Mouse (Mus musculus): ENCODE measurements around the gene Gas7.

Gas7 gene

DNA sequence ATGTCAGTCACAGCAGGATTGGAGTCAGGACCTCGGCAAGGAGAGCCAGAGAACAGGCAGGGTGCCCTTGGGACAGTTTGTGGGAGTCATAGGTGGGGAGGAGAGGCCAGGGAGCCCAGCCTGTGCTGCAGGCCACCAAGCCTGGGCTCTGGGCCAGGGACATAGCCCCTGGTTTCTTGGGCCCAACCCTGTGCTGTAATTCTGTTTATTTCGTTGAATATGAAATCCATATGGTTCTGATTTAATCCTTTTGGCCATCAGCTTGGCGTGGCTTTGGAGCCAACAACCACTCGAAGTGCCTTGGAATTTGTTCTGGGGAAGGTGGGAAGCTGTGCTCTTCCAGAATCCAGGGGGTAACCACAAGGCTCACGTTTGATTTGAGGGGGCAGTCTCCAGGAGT lies 113.6 kb downstream of the Gas7 start:
- DNase-seq (ENCODE audit: low read depth in 1 of 2, low spot score in 2 of 2), result no peak

DNA sequence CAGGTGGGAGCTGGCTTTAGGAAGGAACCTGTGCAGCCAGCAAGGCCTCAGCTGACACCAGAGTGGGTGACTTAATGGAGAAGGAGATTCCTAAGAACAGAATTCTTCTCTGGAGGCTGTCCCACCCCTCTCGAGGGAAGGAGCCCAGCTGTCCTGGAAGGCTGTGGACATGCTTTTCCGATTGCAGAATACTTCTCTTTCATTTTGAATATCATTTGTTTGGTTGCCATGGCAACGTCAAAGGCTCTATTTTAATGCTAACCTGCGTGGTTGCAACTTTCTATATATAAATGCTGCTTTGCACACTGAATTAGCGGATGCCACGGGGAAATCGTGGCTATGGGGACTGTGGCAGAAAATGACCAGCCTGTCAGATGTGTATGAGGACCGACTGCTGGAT lies 115.7 kb downstream of the Gas7 start:
- no peak for DNase-seq (ENCODE audit: low read depth in 1 of 2, low spot score in 2 of 2)

DNA sequence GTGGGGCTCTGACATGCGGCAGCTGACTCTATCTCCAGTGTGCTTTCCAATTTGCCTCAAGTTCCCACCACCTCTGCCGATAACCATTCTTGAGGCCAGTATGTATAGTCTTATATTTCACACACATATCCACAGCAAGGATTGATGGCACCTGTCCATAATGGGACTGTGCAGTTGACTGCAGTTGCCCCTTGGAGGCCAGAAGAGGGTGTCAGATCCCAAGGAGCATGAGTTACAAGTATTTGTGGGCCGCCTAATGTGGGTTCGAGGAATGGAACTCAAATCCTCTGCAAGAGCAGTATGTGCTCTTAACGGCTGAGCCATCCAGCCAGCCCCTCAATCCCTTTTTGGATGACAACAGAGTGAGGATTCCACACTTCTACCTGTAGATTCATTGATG lies 119.1 kb downstream of the Gas7 start:
- DNase-seq (ENCODE audit: low read depth in 1 of 2, low spot score in 2 of 2), result no peak

DNA sequence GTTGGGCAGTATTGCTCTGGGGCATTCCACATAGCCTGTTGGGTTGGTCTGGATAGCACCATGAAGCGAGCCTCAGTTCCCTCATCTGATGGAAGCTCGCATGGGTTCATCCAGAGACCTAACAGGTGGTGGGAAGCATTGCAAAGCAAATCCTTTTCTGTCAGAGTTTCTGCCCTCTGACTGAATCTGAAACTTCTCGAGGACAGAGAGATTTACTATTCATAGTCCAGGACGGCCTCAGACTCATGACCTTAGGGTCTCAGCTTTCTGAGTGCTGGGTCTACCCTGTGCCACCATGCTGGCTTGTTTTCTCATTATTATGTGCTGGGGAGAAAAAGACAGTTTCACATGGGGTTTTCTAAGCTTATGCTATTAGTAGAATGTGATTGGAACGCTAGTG lies 122.2 kb downstream of the Gas7 start:
- DNase-seq (ENCODE audit: low read depth in 1 of 2, low spot score in 2 of 2), result no peak

DNA sequence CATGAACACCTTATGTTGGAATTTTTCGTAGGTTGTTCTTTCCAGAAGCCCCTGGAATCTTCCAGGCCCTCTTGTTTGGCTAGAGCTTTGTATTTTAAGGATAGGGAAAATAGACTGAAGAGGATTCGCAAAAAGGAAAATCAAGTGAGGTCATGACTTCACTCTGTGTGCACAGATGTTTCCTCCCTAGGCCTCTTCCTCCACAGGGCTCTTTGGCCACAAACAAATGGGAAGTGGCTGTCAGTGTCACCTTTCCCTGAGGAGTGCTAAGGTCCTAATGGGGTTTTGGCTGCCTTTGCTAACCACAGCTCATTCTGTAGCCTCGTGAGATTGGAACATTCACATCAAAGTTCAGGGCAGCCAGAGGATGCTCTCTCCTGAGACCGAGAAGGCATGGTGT lies 122.8 kb downstream of the Gas7 start:
- no peak for DNase-seq (ENCODE audit: low read depth in 1 of 2, low spot score in 2 of 2)

DNA sequence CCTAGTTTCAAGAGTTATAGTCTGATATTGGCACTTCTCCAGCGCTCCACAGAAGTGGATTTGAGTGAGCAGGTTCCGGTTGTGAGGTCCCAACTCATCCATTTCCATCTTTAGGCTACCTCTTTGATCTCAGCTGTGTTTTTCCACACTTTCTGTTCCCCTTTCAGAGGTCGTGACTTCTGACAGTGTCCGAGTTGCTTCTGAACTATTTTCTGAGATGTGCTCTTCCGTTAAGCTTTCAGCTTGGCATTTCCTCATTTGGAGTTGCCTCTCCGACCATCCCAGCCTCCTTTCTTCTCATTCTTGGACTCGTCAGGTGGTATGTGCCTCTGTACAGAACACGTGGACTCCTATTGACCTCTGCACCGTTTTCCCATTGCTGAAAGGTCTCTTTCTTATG lies 123.9 kb downstream of the Gas7 start:
- peak; percentile 45 to 51 for DNase-seq (ENCODE audit: low read depth in 1 of 2, low spot score in 2 of 2)

DNA sequence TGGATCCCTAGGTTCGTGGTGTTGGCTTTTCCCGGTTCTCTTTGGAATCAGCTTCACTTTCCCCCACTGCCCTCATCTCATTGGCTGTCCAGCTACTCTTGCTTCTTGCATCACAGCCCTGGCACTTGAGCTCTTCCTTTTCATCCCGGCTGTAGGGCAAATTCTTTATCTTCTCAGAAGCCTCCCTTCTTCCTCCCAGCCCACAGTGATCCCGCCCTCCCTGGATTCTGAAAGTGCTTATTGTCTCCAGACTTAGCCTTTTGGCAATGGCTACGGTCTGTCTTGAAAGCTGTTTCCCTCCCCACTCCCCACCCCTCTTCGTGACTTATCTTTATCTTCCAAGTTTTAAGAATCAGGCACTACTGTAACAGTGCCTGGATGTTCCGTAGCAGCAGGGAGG lies 126.3 kb downstream of the Gas7 start:
- DNase-seq (ENCODE audit: low read depth in 1 of 2, low spot score in 2 of 2), result no peak

DNA sequence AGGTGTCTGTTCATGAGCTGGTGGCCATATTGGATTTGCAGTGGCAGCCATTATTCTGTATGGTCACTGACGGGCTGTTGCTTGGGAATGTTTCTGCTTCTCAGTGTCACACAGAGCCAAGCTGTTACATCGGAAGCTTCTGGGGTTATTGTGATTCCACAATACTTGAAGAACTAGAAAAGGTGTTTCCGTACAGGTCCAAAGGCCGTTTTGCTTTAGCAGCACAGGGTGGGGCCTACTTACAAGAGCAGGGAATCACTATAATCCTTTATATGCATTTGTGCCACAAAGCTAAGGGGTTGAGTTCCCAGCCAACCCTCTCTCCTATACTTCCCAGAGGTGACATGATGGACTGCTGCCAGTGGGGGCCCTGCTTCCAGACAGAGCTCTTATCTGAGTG lies 127.3 kb downstream of the Gas7 start:
- DNase-seq (ENCODE audit: low read depth in 1 of 2, low spot score in 2 of 2), result no peak

DNA sequence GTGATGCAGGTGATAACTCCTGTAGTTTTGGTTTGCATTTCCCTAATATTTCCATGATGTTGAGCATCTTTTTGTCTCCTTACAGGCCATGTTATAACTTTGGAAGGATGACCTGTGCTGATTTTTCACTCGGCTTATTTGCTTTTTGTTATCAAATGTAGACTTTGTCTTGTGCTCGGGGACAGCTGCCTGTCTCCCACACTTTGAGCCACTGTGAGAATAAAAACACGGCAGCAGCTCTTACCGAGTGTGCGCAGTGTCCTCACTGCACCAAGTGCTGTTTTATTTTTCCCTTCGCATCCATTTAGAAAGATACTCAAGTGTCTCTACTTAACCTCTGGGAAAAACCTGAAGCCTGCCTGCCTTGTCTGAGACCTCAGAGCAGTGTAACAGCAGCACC lies 129.8 kb downstream of the Gas7 start:
- no peak for DNase-seq (ENCODE audit: low read depth in 1 of 2, low spot score in 2 of 2)

DNA sequence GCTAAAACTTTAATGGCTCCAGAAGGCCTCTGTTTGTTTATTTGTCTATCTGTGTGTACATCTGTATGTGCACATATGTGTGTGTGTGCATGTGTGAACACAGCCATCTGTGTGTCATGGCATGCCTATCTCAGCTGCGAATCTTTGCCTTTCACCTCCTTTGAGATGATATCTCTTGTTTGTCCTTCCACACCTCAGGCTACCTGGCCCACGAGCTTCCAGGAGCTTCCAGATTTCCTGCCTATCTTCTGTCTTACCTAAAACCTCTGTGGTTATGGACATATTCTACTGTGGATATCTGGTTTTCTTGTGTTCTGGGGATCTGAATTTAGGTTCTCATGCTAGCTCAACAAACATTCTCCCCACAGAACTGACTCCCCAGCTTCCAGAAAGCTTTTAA lies 130.4 kb downstream of the Gas7 start:
- DNase-seq (ENCODE audit: low read depth in 1 of 2, low spot score in 2 of 2), result no peak

DNA sequence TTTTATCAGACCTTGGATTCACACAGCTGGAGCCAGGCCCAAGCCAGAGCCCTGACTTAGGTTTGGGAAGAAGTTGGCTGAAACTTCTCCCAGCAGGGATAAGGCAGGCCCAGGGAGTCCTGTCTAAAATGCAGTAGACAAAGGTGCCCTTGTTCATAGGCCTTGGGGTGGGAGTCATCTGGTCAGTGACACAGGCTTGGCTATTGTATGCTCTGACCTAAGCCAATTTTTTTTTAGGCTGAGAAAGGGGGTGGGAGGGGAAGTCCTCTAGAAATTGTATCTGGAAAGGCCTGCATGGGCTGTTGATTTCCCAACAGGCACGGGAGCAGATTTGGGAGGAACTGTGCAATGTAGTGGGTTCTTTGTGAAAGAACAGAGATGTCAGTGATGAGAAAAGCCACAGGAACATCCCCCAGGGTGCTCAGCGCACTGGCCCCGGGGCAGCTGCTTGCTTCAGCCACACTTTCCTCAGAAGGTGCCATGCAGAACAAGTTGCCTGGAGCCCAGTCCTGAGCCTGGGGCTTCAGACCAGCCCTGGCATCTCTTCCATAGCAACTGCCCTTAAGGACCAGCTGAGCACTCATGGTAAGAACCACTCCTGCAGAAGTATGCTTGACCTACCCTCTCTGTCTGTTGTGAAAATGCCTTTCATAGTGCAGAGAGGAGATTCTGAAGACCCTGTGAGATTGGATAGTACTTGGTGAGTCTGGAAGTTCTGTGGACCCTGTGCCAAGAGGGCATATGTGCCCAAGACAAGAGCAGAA lies 131.2 kb downstream of the Gas7 start:
- DNase-seq (ENCODE audit: low read depth in 1 of 2, low spot score in 2 of 2), result peak; percentile 63 to 66

DNA sequence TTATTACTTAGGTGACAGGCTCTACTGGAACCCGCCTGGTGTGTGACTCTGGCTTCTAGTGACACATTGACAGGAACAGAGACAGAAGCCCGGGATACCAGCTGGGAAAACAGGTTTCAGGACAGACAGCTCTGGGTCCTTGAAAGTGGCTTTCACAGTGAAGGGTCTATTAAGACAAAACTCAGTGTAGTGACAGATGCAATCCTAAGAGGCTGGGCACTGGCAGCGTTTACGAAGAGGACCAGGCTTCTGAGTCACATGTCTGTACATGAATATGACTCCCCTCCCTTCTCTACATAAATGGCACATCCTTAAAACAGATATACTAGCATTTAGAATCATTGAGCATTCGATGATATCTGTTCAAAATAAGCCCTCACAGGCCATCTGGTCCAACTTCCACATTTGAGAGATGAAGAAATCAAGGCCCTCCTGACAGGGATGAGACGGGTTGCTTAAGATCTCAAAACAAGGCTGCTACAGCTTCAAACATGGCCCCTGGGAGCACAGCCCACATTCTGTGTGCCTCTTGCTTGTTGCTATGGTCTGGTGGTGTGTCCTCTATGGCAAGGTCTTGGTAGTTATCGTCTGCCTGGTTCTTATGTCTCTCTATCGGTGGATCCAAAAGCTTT lies 133.1 kb downstream of the Gas7 start:
- peak; percentile 45 to 58 for DNase-seq (ENCODE audit: low read depth in 1 of 2, low spot score in 2 of 2)

DNA sequence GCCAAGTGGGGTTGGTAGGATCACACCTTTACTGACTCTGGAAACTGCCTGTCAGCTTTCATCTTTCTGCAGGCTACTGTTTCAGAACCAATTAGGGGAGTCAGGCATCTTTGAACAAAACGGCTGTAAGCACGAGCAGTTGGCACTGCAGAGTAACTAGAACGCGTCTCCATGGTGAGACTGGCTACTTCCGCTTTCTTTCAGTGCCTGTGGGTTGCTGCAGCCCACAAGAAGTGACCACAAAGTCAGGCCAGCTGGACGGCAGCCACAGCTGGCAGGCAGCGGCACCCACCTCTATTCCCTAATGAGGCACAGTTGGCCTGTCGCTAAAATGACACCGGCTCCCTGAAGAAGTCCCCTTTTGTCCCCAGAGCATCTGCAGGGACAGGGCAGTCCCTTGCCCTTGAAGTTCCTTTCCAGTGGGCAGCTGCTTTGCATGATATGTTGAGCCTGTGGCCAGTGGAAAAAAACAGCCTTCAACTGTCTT lies 133.6 kb downstream of the Gas7 start:
- DNase-seq (ENCODE audit: low read depth in 1 of 2, low spot score in 2 of 2), result peak; percentile 77 to 80

DNA sequence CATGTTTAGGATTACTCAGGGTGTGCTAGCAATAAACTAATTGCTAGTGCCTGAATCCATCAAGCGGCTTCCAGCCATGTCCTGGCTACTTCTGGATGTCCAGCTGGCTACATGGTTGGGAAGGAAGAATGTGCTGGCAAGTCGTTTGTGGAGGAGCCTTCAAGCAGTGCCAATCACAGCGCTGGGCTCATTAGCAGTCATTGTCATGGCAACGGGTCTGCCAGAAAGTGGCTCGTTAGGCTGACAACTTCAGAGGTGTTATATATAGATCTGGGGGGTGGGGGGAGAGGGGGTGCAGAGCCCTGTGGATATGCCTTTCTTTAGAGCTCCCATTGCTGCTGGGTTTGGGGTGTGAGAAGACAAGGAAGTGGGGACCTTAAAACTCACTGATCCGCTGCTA lies 141.0 kb downstream of the Gas7 start:
- no peak for DNase-seq (ENCODE audit: low read depth in 1 of 2, low spot score in 2 of 2)

DNA sequence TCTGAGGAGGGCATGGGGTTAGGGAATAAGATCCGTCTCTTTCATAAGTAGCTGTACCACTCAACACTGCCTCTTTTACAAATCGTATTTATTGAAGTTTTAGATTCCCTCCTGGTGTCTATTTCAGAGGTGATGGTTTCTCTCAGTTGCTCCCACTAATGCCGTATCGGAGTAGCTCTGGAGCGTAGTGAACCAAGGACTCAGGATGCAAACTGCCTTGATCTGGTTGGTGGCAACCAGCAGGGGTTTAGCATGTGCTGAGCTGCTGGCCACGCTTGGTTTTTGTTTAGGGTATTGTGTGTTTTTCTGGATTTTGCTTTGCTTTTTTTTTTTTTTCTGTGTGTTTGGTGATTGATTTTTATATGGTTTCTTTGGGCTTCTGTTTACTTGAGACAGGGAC lies 141.6 kb downstream of the Gas7 start:
- DNase-seq (ENCODE audit: low read depth in 1 of 2, low spot score in 2 of 2), result no peak

DNA sequence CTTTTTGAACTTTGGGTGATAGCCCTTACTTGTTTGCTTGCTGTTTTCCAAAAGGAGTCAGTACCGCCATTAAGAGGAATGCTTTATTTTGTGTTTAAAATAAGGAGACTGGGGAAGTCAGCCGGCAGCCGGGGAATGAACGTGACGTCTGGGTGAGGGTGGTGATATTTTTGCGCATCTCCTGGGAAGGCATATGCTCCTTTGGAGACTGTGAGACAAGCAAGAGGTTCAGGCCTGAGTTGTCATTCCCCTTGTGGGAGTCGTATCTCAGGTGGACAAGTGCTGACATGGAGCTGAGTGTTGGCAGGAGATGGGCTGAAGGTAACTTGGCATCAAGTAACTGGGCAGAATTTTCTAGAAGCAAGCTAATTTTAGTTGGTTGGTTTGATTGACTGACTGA lies 142.2 kb downstream of the Gas7 start:
- DNase-seq (ENCODE audit: low read depth in 1 of 2, low spot score in 2 of 2), result no peak

DNA sequence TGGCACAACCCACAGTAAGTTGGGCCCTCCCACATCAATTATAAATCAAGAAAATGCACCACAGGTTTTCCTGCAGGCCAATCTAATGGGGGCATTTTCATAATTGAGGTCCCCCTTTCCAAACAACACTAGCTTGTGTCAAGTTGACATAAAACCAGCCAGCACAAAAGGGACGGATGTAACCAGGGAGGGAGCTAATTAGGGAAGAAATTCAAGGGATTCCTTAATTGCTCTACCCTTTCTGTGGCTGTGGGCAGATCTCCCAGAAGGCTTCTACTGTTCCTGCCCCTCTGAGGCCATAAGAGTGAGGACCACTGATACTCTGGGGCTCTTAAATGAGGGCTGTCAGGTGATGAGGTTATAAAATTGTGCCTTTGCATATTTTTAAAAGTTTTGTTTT lies 143.9 kb downstream of the Gas7 start:
- no peak for DNase-seq (ENCODE audit: low read depth in 1 of 2, low spot score in 2 of 2)

DNA sequence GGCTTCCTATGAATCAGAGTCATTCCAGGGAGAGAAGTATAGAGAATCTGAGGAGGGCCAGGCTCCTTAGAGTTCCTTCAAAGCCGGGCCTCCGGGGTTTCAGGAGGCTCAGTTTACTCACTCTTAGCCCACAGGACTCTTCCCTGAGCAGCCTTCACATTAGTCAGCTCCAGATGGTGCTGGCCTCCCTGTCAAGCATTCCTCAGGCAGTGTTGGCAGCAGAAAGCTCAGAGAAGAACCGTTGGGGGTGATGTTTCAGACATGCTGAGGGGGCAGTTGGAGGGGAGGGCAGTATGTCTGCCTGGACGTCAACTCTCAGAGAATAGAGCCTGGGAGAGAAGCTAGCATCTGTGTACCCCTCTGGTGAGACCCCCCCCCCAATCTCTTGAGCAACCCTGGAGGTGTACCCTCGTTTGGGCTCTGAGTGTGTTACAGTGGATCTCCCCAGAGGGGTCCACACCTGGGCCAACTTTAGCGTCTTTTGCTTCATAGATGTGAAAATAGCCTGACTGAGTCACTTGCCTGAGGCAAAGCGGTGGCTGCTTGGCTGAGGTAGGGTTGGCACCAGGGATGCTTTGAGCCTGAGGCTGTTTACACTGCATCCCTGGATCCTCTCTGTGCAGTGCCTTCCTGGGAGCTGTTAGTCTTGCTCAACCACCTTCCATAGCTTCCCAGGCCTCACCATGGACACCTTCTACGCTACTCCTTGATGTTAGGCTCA lies 145.6 kb downstream of the Gas7 start:
- DNase-seq (ENCODE audit: low read depth in 1 of 2, low spot score in 2 of 2), result no peak

DNA sequence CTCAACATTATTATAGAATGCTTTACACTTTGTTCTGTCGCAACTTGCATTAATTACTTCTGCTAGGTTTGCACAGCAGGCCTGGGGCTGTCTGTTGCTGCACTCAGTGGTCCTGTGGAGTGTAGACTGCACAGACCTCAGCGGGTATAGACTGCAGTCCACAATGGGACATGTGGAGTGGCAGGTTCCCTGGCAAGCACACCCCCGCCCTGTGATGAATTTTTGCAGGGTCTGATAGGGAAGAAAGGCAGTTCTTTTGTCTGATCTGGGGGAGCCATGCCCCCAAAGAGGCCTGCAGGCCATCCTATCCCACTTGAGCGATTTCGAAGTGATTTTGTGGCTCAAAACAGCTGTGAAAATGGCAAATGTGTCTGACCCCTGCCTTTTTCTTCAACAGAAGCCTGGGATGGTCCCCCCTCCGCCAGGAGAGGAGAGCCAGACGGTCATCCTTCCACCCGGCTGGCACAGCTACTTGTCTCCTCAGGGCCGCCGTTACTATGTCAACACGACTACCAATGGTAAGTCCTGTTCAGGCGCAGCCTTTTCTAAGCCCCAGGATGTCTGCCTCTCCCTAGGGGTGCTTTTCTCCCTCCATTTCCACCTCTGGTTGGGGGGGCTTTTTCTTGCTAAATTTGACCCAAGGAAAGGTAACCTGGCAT lies 147.6 kb downstream of the Gas7 start:
- DNase-seq (ENCODE audit: low read depth in 1 of 2, low spot score in 2 of 2), result no peak

DNA sequence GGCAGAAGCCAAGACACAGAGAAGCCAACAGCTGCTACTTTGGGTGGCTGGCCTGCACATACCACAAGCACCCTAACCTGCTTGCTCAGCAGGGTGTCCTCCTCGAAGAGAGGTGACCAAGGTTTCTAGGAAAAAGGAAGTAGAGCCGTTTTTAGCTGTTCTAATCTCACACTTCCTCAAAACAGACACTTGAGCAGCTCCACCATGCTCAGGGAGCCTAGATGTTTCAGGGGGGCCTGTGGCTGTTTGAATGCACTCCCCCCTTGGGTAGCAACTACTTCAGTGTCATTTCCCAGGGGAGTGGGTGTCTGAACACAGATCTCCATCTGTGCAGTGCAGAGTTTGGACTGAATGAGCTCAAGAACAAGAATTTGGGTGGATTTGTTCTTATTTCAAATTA lies 149.2 kb downstream of the Gas7 start:
- DNase-seq (ENCODE audit: low read depth in 1 of 2, low spot score in 2 of 2), result no peak

DNA sequence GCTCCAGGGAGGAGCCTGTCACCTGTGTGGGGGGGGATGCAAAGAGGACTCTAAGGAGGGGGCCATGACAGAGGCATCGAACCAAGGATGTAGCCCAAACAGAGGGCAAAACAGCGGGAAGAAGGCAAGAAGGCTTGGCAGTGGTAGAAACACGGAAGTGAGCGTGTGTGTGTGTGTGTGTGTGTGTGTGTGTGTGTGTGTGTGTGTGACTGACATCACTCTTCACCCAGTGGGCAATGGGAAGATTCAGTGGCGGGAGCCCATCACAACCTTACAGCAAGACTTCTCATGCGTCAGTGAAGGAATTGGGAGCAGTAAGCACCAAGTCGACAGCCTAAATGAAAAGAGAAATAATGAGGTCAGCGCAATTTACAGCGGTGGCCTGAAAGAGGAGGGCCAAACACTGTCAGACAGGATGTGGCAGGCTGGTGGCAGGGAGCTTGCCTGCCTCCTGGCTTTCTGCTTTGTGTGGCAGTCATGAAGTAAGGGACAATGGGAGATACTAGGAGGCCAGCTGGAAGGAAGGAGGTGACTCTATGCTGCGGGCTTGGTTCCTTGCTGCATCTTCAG lies 153.0 kb downstream of the Gas7 start:
- DNase-seq (ENCODE audit: low read depth in 1 of 2, low spot score in 2 of 2), result peak in 1 of 2 experiments; percentile 8

Data from monocyte, adult 2 months (primary cell).